Mouse (Mus musculus): ENCODE measurements at regions not wholly inside any gene's neighbourhood (a gene's known extent, or its start where the extent isn't known, plus 50 kb on each side); places are given as distances from the start of the nearest gene placed in this dataset.

DNA sequence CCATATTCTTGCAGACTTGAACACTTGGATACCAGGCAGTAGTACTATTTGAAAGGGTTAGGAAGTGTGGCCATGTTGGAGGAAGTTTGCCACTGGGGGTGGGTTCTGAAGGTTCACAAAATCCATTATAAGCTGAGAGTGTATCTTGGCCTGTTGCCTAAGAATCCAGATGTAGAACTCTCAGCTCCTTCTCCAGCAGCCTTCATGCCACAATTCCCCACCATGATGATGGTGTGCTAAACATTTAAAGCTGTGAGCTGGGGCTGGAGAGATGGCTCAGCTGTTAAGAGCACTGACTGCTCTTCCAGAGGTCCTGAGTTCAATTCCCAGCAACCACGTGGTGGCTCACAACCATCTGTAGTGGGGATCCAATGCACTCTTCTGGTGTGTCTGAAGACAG, 295.2 kb upstream of the Noct start:
- intact Hi-C loops (cut with DNase I) = no loop called here

DNA sequence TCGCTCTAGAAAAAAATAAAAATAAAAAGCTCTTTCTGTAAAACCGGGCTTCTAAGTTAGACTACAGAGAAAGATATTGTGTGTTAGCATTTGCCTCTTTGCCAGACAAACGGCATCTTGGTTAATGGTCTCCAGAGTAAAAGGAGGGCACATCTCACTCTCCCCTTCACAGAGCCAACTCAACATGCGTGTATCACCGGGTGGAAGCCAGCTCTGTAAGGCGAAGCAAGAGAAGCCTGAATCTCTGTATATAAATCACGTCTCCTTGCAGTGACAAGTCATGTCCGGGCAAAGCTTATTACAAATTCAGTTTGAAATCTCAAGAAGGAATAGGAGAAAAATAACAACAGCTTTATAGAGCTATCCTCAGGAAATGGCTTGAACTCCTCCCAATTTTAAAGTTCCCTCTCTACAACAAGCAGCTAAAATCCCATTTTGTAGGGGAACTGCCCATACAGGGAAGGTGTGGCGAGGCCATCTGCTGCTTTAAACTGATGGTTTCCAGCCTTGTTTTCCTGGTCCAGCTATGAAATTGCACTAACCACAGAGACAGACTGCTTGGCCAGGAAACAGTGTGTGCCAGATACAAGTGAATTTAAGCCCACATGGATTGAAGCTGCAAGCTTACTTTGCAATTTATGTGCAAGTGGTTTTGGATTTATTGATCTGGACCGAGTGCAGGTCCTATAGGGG, 291.7 kb upstream of the Noct start:
- DNase-seq = no peak
- intact Hi-C loops (cut with DNase I) = no loop called here

More for the DNA sequence above, 295.2 kb upstream of the Noct start:
- no peak for DNase-seq

DNA sequence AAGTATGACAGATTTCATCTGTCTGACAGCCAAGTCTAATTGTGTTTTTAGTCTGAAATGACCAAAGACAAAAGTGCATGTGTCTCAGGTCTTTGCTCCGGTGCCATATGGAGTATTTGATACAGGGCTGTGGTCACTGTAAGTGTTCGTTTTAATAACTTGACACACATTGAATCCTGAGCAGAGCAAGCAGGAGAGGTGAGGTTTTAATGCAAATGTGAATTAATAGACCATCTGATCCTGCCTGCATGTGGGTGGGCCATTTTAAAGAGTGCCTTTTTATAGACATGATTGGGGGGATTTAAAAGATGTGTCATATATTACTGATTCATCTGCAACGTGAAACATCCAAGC, 291.2 kb upstream of the Noct start:
- intact Hi-C loops (cut with DNase I) = no loop called here
- no peak for DNase-seq

DNA sequence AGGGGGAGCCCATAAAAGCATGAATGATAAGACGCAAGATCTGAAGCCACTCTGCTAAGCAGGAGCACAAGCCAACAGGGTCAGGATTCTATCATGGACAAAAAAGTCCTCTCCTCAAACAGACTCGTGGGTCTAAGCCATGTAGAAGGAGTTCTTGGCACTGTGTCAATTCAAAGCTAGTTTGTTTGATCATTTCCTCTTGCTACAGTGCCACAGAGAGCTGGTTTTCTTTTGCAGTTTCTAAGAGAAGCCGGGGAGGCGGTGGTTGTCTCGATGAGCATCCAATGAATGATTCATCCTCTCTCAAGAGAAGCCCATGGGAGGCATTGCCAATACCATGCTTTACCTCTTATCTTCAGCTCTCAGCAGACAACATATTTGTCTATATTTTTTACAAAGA, 284.6 kb upstream of the Noct start:
- DNase-seq = no peak

DNA sequence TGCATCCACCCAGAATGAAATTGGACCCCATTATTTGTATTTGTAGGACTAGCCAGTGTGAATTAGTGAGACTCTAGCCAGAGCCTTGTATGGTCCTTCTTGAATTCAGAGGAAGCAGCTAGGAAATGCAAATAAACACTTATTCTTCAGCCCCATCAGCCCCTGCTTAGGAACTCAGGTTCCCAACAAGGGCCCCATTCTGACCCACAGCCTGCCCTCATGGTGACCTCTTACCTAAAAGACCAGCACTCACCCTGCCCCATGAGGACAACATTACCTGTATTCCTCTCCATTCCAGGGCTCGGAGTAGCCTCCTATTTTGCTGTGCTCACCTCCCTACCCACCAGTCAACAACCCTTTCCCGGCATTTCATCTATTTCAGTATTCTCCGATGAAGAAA, 283.6 kb upstream of the Noct start:
- intact Hi-C loops (cut with DNase I) = no loop called here
- DNase-seq = no peak

More for the DNA sequence above, 284.6 kb upstream of the Noct start:
- intact Hi-C loops (cut with DNase I) = no loop called here

DNA sequence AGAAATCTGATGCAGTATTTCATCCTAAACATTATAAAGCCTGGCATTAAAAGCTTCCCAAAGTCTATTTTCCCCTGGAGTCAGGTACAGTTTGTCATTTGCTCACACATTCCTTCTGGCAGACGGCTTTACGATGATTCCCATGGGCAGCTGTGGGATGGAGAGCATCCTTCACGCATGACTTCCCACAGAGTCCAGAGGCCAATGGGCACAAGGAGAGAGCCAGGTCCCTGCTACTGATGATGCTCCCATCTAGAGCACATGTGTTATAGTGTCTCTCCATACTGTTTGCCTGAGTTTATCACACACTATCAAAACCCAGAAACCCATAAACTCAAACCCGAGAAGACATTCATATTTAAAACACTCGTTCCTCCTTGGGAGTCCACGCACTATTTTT, 270.8 kb upstream of the Noct start:
- DNase-seq = no peak
- intact Hi-C loops (cut with DNase I) = no loop called here

DNA sequence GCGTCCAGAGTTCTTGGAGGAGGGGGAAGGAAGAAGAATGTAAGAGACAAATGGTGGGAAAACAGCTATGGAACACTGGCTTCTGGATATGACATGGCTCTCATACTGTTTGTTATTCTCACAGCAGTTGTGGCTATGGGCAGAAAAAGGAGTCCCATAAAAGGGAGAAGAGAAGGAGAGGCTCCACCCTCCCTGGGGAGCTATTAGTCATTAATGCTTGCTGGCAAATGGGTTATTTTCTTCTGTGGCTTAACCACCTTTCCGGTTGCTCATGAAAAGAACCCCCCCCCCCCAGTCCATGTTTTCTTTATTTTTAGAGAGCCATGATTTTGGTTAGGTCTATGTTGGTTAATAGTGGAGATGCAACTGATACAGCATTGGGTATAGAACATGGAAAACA, 253.9 kb upstream of the Noct start:
- DNase-seq = no peak
- intact Hi-C loops (cut with DNase I) = no loop called here

GRCm38 (mm10) chr3:50973081-50973480, 251.2 kb upstream of the Noct start:
- no peak for DNase-seq
- intact Hi-C loops (cut with DNase I) = no loop called here

- DNase-seq = no peak
- intact Hi-C loops (cut with DNase I) = no loop called here
Measured at GRCm38 (mm10) chr3:50976141-50976780, 248.0 kb upstream of the Noct start.

DNA sequence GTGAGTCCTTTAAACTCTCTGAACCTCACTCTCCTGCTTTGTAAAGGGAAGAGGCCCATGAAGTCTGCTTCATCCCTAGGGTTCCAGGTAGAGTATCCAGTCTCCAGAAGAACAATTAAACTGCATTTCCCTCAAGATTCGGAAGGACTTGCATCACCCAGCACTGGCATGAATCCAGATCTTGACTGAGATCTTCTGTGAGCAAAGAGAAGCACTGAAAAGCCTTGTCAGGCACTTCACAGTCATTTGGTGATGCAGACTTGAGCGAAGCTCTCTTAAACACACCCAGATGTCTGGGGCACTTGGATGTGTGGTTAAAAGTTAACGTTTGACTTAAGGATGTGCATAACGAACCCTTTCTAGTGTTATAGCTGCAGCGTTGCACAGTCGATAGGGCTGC, 247.4 kb upstream of the Noct start:
- DNase-seq = no peak
- intact Hi-C loops (cut with DNase I) = no loop called here

- intact Hi-C loops (cut with DNase I) = no loop called here
- DNase-seq = no peak
Measured at GRCm38 (mm10) chr3:50978636-50979035, 245.6 kb upstream of the Noct start.

DNA sequence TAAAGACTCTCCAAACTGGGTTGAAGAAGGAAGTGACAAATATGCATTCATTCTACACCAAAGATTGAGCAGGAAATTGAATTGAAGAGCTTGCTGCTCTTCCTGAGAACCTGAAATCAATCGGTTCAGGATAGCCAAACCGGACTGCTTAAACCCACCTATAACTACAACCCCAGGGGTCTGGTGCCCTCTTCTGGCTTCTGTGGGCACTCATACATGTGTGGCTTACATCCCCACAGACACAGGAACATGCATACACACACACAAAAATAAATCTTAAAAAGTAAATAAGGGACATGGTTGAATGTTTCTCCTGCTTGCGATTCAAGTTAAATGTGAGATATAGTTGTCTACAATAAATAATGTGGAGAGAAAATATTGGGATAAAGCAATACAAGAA, 244.7 kb upstream of the Noct start:
- no peak for DNase-seq
- intact Hi-C loops (cut with DNase I) = no loop called here

DNA sequence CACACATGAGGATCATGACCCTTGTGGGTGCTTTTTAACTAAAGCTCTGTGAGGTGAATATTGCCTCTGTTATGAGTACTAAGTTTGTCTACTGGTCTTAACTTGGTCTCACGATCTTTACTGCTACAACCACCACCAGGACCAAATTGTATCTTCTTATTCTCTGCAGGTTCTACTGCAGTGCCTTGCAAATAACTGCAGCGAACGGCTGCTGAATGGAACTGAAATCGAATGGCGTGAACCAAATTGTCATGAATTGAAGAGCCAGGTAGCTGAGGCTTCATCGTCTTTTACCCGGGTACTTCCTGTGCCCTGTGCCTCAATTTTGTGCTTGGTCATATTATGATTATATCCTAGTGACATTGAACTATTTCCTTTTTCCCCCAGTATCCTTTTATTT, 242.5 kb upstream of the Noct start:
- no peak for DNase-seq
- intact Hi-C loops (cut with DNase I) = no loop called here

GRCm38 (mm10) chr3:50982649-50983048, 241.6 kb upstream of the Noct start:
- no peak for DNase-seq
- intact Hi-C loops (cut with DNase I) = no loop called here

DNA sequence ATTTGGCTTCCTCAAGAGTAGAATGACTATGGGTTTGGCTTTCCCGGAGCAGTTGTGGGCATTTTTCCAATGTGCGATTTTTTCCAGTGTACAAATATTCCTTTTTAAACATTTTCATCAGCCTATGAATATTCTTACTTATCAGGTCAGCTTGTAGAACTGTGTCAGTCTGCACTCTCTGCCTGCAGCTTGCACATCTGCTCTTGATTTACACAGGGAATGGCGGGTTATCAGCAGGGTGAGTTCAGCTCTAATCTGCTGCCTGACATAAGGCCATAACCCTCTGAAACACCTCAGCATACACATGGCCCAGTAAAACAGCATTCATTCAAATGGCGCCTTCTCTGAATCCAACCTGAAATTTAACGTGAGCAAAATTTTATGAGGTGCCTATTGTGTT, 241.1 kb upstream of the Noct start:
- DNase-seq = no peak
- intact Hi-C loops (cut with DNase I) = no loop called here

DNA sequence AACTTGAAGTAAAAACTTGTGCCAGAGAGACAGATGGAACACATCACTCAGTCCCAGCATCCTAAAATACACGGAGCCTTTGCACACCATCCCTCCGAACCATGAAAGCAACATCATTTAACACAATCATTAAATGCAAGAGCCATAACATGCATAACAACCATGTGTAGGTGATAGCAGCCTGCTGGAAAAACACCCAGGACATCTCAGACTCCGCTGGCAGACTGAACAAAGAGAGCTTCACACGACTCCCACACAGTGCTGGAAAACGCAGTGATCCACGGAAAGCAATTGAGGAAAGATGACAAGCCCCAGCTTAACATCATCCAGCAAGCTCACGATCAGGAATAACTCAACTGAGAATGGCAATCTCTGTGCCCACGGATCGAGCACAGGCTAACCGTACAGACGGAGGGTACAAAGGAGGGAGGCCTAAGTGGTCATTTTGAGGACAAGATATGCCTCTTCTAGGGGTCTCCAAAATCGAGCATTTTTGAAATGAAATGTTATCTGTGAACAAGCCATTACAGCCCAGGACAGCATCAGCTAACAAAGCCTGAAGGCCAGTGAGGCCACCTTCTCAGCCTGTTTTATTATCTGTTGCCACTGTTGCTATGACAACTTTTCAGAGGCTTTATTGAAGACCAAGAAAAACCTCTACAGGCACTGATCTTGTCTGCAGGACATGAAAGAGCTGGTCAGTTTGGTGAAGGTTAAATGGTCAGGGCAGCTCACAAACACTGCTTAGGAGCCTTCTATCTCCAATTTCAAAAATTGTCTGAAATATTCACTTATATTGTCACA, 240.1 kb upstream of the Noct start:
- intact Hi-C loops (cut with DNase I) = no loop called here

DNA sequence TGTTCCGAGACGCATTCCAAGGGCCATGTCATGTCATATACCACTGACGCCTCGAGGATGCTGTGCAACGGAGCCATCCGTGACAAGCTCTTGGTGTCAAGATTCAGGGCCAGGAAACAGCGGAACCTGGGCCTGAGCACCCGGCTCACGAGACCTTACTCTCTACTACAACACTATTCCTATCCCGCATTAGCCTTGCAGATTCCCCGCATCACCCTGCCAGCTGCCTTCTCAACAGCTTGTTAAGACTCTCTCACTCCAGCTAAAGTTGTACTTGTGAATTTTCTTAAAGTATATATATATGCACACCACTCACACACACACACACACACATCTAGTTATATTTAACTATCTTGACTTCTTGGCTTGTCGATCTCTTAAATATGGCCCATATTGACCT, 236.4 kb upstream of the Noct start:
- DNase-seq = no peak

More for the DNA sequence above, 240.1 kb upstream of the Noct start:
- no peak for DNase-seq

DNA sequence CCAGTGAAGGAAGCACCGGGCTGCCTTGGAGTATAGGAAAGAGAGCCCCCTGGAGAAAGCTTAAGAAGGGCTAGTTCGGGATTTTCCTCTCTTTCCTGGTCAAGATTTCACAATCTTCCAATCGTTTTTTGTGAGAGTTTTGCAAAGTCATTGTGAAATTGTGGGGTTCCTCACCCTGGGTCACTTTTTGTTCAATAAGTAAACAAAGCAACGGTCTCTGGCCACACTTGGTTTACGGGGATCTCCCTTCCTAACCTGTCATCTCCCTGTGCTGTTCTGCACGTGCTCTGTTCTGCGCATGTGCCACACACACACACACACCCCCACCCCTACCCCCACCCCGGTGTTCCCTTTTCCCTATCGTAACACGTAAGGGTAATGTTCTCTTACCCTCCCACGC, 233.4 kb upstream of the Noct start:
- intact Hi-C loops (cut with DNase I) = no loop called here
- DNase-seq = no peak

More for the DNA sequence above, 236.4 kb upstream of the Noct start:
- intact Hi-C loops (cut with DNase I) = no loop called here

- intact Hi-C loops (cut with DNase I) = no loop called here
- DNase-seq = no peak
Measured at GRCm38 (mm10) chr3:50992581-50993313, 231.5 kb upstream of the Noct start.

DNA sequence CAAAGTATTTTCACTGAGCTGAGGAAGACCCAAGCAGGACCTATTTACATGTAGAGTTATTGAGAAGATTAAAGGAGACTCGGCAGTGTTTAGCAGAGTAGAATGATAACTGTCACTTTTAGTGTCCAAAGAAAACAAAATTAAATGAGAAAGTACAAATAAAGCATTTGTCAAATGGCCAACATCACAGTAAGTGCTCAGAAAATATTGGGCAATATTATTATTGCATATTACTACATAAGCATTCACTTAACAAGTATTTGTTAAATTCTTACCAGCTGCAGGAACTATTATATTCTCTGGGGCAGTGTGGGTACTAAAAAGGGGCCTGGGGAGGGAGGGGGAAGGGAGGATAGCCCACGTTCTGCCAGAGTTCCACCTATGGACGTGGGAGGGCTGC, 224.5 kb upstream of the Noct start:
- no peak for DNase-seq
- intact Hi-C loops (cut with DNase I) = no loop called here

DNA sequence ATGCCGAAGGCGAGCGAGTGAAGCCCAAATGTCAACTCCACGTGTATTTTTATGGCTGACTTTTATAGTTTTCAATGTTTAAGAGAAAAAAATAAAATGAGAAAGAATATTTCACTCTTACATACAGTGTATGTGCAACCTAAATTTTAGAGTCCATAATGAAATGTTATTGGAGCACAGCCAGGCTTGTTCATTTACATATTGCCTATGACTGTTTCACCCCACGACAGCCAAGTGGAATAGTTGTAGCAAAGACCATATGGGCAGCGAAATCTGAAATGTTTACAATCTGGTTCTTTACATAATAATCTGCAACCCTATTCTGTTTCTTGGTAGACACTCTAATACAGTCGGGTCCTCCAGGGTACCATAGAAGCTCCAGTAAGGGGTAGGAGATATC, 223.3 kb upstream of the Noct start:
- intact Hi-C loops (cut with DNase I) = no loop called here
- no peak for DNase-seq

Measured in heart, postnatal 36 days (tissue).